Mouse (Mus musculus): ENCODE measurements at regions not wholly inside any gene's neighbourhood (a gene's known extent, or its start where the extent isn't known, plus 50 kb on each side); places are given as distances from the start of the nearest gene placed in this dataset.

DNA sequence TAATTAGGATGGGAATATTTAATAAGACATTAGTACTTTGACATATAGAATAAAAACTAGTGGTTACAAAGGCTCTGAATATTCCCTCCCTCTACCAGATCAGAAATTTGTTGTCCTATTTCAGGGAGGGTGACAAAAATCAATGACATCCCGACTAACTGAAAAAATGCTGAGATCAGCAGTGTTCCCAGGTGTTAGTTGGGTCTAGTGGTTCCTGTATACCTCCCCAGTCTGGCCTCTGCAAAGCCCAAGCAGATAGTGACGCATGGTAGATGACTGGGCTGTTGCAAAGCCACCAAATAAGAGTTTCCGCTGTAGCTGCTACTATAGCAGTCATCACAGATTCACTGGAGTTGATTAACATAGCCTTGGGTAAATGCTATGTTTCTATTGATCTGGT lies 59.9 kb upstream of the Gm4791 start:
- DNase-seq (ENCODE audit: extremely low spot score in 1 of 2, low spot score in 1 of 2), result no peak

DNA sequence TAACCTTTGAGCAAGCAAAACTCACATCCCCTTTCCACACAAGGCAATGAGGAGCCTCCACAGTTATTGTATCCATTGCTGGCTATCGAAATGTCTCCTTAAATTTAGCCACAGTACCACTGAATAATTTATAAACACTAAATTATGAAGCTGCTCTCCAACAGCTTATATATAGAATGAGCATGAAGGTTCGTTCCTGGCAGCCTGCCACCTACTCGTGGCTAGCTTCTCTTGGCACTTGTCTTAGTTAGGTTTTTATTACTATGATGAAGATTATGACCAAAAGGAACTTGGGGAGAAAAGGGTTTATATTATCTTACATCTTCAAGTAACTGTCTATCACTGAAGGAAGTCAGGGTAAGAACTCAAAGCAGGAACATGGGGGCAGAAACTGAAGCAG lies 72.9 kb upstream of the Gm4791 start:
- no peak for DNase-seq (ENCODE audit: extremely low spot score in 1 of 2, low spot score in 1 of 2)

DNA sequence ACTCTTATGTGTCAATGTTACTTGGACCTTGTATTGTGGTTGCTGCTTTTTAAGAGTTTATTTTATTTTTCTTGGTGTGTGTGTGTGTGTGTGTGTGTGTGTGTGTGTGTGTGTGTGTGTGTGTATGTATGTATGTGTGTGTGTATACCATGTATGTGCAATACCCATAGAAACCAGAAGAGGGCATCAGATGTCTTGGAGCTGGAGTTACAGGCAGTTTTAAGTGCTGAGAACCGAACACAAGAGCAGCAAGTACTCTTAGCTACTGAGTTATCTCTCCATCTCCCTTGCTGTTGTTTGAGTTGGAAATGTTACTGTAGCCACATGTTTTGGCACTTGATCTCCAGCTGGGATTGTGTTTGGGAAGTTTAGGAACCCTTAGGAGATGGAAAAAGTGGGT lies 78.5 kb upstream of the Gm4791 start:
- DNase-seq (ENCODE audit: extremely low spot score in 1 of 2, low spot score in 1 of 2), result no peak

DNA sequence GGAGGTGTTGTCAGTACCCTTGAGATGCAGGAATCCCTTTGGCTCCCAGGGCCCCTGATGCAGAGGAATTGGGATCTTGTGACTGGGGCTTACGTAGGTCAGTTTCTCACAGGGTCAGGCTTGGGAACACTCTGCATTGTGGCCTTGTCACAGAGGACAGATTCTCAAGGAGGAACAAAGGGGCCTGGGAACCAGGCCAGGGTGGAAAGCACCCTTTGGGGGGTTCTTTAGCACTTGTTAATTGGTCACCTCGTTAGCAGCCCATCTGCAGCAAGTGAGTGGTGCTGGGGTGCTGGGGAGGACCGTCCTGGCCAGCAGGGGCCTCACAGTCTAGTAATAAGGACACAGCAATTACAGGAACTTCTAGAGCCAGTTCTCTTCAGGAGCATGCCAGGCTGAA lies 85.3 kb upstream of the Gm4791 start:
- no peak for DNase-seq (ENCODE audit: extremely low spot score in 1 of 2, low spot score in 1 of 2)

DNA sequence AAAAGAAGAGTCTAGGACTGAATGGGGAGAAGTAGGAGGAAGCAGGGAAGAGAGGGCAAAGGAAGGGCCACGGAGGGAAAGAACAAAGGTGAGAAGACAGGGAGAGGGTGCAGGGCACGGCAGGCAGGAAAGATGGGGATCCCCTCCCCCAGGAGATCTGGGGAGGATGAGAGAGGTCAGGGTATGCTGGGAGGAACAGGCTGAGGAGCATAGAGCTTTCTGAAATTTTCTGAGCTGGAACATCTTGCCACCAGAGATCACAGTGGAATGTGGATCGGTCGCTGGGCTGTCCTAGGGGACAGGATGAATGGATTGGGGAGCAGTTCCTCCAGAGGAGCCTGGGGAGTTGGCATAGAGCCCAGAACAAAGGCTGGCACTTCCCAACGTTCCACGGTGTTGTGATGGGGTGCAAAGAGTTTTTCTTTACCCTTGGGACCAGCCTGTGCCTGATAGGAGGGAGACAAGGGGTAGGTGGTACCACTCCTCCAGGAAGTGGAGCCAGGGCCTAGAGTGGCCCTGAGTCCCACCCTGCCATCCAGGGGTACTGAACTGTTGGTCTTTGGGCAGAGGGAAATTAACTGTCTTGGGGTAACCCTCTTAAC lies 89.0 kb upstream of the Gm4791 start:
- no peak for DNase-seq (ENCODE audit: extremely low spot score in 1 of 2, low spot score in 1 of 2)

DNA sequence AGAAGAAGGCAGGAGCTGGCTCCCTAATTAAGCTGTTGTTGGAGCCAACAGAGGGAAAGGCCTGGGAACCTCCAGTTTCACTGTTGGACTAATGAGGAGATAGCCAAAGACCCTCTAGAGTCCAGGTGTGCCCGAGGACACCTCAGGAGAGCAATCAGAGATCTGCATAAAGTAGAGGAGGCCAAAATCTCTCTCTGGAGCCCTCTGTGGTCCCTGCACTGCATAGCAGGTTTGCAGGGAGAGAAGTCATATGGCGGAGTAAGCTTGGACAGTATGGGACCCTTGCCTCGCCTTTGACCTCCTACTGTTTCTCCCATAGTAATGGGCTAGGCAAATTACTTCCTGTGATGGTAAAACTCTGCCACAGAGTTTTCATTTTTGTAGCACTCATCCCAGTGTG lies 93.5 kb upstream of the Gm4791 start:
- no peak for DNase-seq (ENCODE audit: extremely low spot score in 1 of 2, low spot score in 1 of 2)

DNA sequence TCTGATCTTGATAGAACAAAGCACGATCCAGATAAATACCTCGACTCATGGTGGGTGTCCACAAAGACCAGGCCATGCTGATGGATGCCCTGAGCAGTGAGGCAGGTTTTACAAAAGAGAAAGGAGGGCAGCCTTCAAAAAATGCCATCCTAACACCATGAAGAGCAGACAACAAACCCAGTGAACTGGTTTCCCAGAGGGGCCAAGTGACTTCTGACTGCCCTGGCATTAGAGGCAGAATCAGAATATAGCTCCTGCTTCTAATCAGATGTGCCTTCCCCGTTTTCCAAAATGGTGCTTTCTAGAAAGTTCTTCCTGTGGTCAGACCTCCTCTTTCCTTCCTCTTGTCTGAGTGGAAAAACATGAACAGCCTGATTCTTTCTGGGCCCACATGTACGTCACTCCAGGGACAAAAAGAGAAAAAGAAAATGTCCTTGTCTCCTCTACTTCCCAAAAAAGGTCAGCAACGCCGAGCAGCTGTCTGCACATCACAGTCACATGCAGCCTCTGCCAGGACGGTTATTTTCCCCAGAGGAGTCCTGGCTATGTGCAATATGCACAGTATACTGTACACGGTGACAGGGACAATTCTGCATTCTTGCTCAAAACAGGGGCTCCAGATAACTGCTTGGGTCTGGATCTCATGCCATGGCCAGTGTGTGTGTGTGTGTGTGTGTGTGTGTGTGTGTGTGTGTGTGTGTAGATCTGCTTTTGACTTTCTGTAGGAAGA lies 94.9 kb upstream of the Gm4791 start:
- DNase-seq (ENCODE audit: extremely low spot score in 1 of 2, low spot score in 1 of 2), result no peak

DNA sequence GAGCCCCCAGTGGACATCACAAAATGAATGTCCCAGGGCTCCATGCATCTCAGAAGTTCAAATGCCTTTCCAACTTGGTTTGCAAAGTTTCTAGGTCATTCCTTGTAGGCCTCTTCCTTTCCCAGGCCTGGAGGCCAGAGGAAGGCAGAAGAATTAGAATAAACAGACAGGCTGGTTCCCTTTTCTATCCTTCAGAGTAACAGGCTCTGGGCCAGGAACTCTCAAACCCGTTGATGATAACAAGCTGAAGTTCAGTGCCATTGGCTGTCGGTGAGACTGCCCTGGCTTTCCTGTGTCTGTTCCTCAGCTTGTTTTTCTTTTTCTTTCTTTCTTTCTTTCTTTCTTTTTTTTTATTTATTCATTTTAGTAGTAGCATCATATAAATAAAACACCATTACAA lies 99.3 kb upstream of the Gm4791 start:
- DNase-seq (ENCODE audit: extremely low spot score in 1 of 2, low spot score in 1 of 2), result no peak

DNA sequence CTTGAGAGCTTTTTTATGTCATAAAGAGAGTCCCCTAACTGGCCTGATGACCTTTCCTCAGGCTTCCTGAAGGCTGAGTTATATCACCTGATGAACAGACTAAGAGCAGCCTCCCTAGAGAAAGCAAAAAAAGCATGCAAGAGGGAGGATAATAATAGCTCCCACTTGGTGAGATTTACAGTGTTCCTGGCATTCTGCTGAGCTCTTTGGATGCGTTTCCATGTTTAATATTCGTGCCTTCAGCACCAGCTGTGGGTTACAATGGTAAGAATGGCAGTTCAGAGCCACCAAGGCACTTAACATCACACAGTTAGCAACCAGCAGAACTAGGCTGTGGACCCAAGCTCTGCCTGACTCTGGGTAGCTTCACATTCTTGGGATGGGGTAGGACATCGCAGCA lies 100.4 kb upstream of the Gm4791 start:
- DNase-seq (ENCODE audit: extremely low spot score in 1 of 2, low spot score in 1 of 2), result no peak

DNA sequence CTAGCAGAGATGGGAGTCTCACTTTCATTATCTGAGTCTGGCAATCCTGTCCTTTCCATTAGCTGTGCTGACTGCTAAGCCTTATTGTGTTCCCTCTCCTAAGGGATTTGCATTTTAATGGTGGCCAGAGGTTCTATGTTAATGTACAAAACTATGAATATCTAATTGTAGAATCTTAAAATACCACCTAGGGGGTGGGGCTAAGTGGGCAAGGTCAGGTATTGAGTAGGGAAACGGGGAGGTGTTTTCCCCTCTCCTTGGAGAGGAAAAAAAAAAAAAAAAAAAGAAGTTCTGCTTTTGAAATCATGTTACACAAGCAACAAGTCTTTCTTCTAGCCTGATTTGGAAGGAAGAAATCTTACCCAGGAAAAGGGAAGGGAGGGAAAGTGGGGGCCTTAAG lies 106.7 kb upstream of the Gm4791 start:
- DNase-seq (ENCODE audit: extremely low spot score in 1 of 2, low spot score in 1 of 2), result no peak

DNA sequence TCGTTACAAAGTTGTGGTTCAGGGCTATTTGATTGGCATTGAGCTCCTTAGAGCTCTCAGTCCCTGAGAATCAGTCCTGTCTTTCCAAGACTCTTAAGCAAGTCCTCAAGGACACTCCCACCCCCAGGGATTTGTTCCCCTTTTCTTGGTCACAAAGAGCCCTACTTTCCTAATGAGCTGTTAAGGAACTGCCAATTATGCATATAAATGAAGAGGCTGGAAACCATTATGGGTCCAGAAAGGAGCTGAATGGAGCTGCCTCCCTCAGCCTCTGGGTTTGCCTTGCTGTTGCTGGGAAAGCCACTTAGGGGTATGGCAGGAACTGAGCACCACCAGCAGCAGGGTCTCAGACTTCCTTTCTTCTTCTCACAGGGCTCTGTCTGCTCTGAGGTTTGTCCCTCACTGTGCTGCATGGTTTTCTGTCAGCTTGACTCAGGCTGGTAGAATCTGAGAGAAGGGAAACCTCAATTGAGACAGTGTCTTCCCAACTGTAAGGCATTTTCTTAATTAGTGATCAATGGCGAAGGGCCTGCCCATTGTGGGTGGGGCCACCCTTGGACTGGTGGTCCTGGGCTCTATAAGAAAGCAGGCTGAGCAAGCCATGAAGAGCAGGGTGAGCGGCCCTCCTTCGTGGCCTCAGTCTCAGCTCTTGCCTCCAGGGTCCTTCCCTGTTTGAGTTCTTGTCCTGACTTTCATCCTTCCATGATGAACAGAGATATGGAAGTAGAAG lies 108.4 kb upstream of the Gm4791 start:
- DNase-seq (ENCODE audit: extremely low spot score in 1 of 2, low spot score in 1 of 2), result no peak

DNA sequence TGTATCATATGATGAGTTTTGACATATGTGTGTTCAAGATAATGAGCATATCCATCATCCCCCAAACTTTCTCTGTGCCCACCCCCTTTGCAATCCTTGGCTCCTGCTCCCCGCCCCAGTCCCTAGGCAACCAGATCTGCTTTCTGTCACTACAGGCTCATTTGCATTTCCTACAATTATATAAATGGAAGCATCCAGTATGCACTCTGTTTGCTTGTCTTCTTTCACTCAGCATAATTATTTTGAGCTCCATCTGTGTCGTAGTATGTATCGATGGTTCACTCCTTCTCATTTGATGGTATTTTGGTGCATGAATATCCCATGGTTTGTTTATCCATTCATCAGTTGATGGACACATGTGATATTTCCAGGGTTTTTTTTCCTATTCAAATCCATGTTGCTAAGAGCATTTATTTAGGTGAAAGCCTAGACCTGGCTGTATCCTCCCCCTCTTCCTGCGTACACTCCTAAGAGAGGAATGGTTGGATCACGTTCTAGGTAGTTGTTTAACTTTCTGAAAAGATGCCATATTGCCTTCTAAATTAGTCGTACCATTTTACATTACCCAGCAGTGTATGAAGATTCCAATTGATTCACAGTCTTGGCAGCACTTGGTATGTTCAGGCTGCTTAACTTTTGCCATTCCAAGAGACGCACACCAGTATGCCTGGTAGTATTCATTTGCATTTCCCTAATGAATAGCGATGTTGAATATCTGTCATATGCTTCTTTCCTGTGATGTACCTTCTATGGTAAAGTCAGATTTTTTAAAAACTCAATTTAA lies 127.1 kb upstream of the Gm4791 start:
- no peak for DNase-seq (ENCODE audit: extremely low spot score in 1 of 2, low spot score in 1 of 2)

DNA sequence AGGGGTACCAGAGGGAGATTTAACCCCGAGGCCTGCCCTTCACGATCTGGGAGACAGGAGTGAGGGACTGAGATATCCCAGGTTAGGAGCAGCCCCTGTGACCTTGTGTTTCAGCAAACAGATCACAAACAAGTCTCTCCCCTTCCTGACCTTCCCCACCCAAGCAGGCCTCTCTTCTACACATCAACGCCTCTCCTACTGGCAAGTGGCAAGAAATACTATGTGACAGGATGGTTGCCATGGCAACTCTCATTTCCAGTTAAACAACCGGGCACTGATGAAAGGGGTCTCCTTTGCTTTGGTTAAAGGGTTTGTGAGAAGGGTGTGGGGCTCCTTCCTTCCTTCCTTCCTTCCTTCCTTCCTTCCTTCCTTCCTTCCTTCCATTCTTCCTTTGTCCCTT lies 134.6 kb upstream of the Gm4791 start:
- DNase-seq (ENCODE audit: extremely low spot score in 1 of 2, low spot score in 1 of 2), result no peak

DNA sequence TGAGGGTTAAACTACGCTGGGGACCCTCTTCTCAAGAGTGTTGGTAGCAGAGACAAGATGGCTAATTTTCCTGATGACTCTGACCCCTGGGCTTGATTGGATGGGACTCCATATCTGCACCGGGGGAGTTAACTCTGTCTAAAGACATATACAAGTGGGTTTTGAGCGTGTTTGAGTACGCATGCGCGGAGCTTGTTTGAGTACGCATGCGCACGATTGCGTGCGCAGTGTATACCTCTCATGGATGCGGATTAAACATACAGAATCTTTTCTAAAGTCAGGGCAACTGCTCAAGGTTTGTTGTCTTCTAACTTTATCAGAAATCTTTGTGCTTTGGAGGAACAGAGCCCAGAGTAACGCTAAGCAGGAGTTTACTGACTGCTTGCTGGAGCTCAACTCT lies 146.8 kb upstream of the Gm4791 start:
- no peak for DNase-seq (ENCODE audit: extremely low spot score in 1 of 2, low spot score in 1 of 2)

DNA sequence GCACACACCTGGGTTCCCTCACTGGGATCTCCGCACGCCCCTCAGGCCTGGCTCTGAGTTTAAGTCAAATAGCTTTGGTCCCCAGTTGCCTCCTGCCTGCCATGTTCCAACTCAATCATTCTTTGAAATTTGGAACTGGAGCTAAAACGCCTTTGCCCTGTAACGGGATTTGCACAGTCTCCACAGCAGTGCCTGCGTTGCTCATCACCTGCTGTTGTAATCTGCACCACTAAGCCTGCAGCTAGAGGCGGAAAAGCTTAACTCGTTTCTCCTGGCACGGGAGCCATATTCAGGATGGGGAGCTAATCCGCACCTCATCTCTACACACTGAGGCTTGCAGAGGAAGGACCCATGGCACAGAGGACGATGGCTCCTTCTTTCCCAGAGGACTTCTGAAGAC lies 147.2 kb upstream of the Gm4791 start:
- no peak for DNase-seq (ENCODE audit: extremely low spot score in 1 of 2, low spot score in 1 of 2)

DNA sequence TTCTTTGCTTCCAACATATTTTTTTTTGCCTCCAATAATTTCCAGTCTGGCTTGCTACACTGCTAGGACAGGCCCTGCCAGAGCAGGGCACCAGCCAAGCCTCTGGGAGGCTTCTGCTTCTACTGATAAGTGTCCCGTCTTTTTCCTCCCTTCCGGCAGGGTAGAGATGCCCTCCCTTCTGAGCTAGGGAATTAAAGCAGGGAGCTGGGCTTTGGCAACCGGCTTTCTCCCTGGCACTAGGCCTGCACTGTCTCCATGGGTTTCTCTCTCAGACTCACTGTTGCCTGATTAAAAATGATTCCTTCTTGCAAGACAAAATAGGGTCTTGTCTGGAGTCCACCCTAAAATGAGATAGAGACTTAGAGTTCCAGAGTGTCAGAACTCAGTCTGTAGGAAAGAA lies 153.3 kb upstream of the Gm4791 start:
- DNase-seq (ENCODE audit: extremely low spot score in 1 of 2, low spot score in 1 of 2), result peak in 1 of 2 experiments; percentile 47

DNA sequence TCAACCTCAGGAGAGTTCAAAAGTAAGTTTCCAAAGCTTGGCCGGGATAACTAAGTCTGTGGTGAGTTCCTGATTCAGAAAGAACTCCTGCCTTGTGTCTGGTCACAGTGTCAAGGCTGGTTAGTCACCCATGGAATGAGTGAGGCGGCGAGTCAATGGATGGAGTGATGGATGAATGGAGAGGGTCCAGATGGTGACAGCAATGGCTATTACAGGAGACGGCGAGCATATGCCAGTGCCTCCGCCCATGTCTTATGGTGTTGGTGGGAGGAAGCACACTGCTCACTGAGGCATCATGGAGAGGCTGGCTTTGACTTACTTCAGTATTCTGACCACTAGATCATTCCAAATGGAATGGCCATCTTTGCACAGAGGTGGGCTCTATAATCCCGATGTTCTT lies 154.8 kb upstream of the Gm4791 start:
- no peak for DNase-seq (ENCODE audit: extremely low spot score in 1 of 2, low spot score in 1 of 2)

DNA sequence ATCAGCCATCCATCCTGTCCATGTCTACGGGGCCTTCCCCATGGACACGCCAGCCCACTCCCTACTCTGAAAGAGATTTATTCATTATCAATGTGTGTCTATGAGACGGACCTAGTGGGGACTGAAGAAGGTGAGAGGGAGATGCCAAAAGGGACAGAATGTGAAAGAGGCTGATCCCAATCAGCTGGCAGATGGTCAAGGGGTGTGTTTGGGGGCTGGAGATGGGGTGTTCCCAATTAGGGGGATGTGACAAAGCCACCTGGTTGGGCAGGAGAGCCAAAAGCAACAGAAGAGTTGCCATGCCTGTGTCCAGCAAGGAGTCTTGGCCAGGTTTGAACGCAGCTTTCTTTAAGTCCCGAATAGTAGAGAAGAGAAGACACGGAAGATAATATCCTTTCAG lies 157.0 kb upstream of the Gm4791 start:
- DNase-seq (ENCODE audit: extremely low spot score in 1 of 2, low spot score in 1 of 2), result no peak

DNA sequence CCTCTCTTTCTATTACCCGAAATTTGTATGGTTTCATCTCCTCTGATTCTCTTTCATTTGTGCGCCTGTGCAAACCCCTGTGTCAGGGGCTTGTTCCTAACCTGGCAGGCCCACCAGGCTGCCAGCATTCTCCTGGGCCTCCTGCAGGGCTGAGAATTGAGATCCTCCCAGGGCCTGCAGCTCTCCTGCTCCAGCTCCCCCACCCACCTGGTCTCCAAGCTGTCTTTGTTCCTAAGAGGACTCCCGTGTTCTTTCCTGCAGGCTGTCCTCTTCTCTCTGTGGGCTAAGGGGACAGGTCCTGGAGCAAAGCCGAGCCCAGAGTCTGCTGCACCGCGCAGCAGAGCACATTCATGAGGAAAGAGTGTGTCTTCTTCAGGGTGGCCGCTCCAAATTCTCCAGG lies 163.3 kb upstream of the Gm4791 start:
- DNase-seq (ENCODE audit: extremely low spot score in 1 of 2, low spot score in 1 of 2), result no peak

DNA sequence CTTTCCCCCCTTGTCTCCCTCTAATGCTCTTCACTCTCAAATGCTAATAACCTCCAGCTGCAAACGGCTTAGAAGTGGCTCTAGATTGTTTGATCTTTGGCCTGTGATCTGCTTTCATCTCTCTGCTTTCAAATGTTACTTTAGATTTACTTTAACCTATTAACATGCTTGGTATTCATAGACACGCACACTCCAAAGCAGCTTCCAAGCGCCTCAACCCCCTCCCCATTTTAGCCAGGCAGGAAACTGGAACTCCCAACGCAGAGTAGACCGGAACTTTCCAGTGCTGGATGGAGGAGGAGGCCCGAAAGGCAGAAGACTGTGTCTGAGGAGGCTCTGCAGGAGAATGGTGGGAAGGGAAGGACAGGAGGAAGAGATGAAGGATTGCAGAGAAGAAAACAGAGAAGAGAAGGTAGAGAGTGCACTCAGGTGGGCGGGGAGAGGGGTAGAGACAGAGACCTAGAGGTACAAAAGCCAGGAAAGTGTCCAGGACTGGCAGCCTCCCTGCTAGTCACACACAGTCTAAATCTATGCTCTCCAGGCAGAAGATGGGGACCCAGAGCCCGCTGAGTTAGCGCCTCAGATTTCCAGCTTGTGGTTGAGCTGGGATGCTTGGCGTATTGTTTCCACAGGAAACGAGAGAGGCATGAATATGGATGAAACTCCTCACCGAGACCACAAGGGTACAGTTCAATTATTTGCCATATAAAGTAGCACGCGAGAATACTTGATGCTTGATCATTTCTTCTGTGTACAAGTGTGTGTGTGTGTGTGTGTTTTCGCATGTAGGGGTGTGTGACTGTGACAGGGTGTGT lies 167.6 kb upstream of the Gm4791 start:
- no peak for DNase-seq (ENCODE audit: extremely low spot score in 1 of 2, low spot score in 1 of 2)

All from layer of hippocampus, postnatal 25 days (tissue).